Mouse (Mus musculus): Measurements from ENCODE around the gene Gm45062. TPM values are rescaled to one million over a fixed set of nuclear protein-coding genes. Genes with fewer than 3 reads are reported as not detected.

Gm45062 gene
- total and polyA plus RNA-seq, 3 experiments, result 2.2 to 3.6 TPM; not detected in 1

GRCm38 (mm10) chr6:8408332-8408731 lies 149.1 kb downstream of the Gm45062 start:
- no peak for DNase-seq (ENCODE audit: low read depth, low spot score)
- Histone ChIP-seq H3K4me3 (ENCODE audit: control insufficient read depth in 1 of 2, insufficient read depth in 1 of 2, low read depth in 2 of 2, low read length in 2 of 2) (no peak overlapping the region), H3K9ac (ENCODE audit: control insufficient read depth, low read depth, low read length, poor library complexity, severe bottlenecking) (no peak overlapping the region), H3K27ac (ENCODE audit: control insufficient read depth, low read depth, low read length) (no peak overlapping the region), H3K36me3 (ENCODE audit: control insufficient read depth in 1 of 2, insufficient read depth in 2 of 2, low read length in 2 of 2) (peaks cover 0 to 3% of the 10 kb centered on the region in 2 experiments; a peak in 2 of 4 replicates), H3K27me3 (ENCODE audit: control insufficient read depth in 1 of 2, insufficient read depth in 2 of 2, low read length in 2 of 2) (no peaks in the 10 kb centered on the region), H3K79me2 (ENCODE audit: control insufficient read depth, insufficient read depth, low read length, poor library complexity) (no peaks in the 10 kb centered on the region), H3K4me1 (ENCODE audit: control insufficient read depth in 1 of 2, insufficient read depth in 2 of 2, low read length in 2 of 2) (peaks cover 2 to 5% of the 10 kb centered on the region in 2 experiments; a peak in 1 of 4 replicates), H3K9me3 (replicated peaks; ENCODE audit: insufficient read depth, low read length) (no peaks in the 10 kb centered on the region)
- TF ChIP-seq E2F4 (IDR thresholded peaks at IDR 0.05; ENCODE audit: borderline replicate concordance, low read depth, low read length) (no peak), NRF1 (IDR thresholded peaks at IDR 0.05; ENCODE audit: insufficient read depth, low read depth, low read length, poor library complexity, severe bottlenecking) (no peak)

GRCm38 (mm10) chr6:8409865-8410264 lies 150.6 kb downstream of the Gm45062 start:
- Histone ChIP-seq H3K9me3 (replicated peaks; ENCODE audit: insufficient read depth, low read length) (no peaks in the 10 kb centered on the region), H3K4me1 (ENCODE audit: control insufficient read depth in 1 of 2, insufficient read depth in 2 of 2, low read length in 2 of 2) (peaks cover 2 to 5% of the 10 kb centered on the region in 2 experiments; a peak in 1 of 4 replicates), H3K9ac (ENCODE audit: control insufficient read depth, low read depth, low read length, poor library complexity, severe bottlenecking) (no peak overlapping the region), H3K36me3 (ENCODE audit: control insufficient read depth in 1 of 2, insufficient read depth in 2 of 2, low read length in 2 of 2) (peaks cover 0 to 3% of the 10 kb centered on the region in 2 experiments; a peak in 2 of 4 replicates), H3K79me2 (ENCODE audit: control insufficient read depth, insufficient read depth, low read length, poor library complexity) (no peaks in the 10 kb centered on the region), H3K4me3 (ENCODE audit: control insufficient read depth in 1 of 2, insufficient read depth in 1 of 2, low read depth in 2 of 2, low read length in 2 of 2) (no peak overlapping the region), H3K27me3 (ENCODE audit: control insufficient read depth in 1 of 2, insufficient read depth in 2 of 2, low read length in 2 of 2) (no peaks in the 10 kb centered on the region), H3K27ac (ENCODE audit: control insufficient read depth, low read depth, low read length) (no peak overlapping the region)
- TF ChIP-seq TAL1 (IDR thresholded peaks at IDR 0.05; ENCODE audit: low read length) (no peak), MAX (IDR thresholded peaks at IDR 0.05; ENCODE audit: low read length) (no peak), MAZ (IDR thresholded peaks at IDR 0.05; ENCODE audit: low read depth, low read length) (no peak), MYC (IDR thresholded peaks at IDR 0.05; ENCODE audit: low read depth, low read length) (no peak)
- no peak for DNase-seq (ENCODE audit: low read depth, low spot score)

GRCm38 (mm10) chr6:8412845-8413598 lies 153.8 kb downstream of the Gm45062 start:
- Histone ChIP-seq H3K9ac (ENCODE audit: control insufficient read depth, low read depth, low read length, poor library complexity, severe bottlenecking) (no peak overlapping the region), H3K9me3 (replicated peaks; ENCODE audit: insufficient read depth, low read length) (no peaks in the 10 kb centered on the region), H3K4me3 (ENCODE audit: control insufficient read depth in 1 of 2, insufficient read depth in 1 of 2, low read depth in 2 of 2, low read length in 2 of 2) (no peak overlapping the region), H3K79me2 (ENCODE audit: control insufficient read depth, insufficient read depth, low read length, poor library complexity) (no peaks in the 10 kb centered on the region), H3K36me3 (ENCODE audit: control insufficient read depth in 1 of 2, insufficient read depth in 2 of 2, low read length in 2 of 2) (peaks cover 0 to 3% of the 10 kb centered on the region in 2 experiments; a peak in 2 of 4 replicates), H3K27me3 (ENCODE audit: control insufficient read depth in 1 of 2, insufficient read depth in 2 of 2, low read length in 2 of 2) (no peaks in the 10 kb centered on the region), H3K27ac (ENCODE audit: control insufficient read depth, low read depth, low read length) (no peak overlapping the region), H3K4me1 (ENCODE audit: control insufficient read depth in 1 of 2, insufficient read depth in 2 of 2, low read length in 2 of 2) (peaks cover 2 to 5% of the 10 kb centered on the region in 2 experiments; a peak in 1 of 4 replicates)
- TF ChIP-seq MYC (IDR thresholded peaks at IDR 0.05; ENCODE audit: low read depth, low read length), result no peak
- no peak for TF ChIP-seq MAFK (IDR thresholded peaks at IDR 0.05; ENCODE audit: borderline replicate concordance, low read depth, low read length)
- TF ChIP-seq UBTF (IDR thresholded peaks at IDR 0.05; ENCODE audit: borderline replicate concordance, insufficient read depth, low read depth, low read length), result no peak
- no peak for TF ChIP-seq MAZ (IDR thresholded peaks at IDR 0.05; ENCODE audit: low read depth, low read length)
- TF ChIP-seq TAL1 (IDR thresholded peaks at IDR 0.05; ENCODE audit: low read length), result no peak
- TF ChIP-seq USF2 (IDR thresholded peaks at IDR 0.05; ENCODE audit: borderline replicate concordance in 1 of 2, insufficient read depth in 1 of 2, low read depth in 1 of 2, low read length in 2 of 2), result no peak
- no peak for TF ChIP-seq ZKSCAN1 (IDR thresholded peaks at IDR 0.05; ENCODE audit: low read depth, low read length)
- no peak for TF ChIP-seq CHD1 (IDR thresholded peaks at IDR 0.05; ENCODE audit: low read depth, low read length)
- no peak for TF ChIP-seq MYB (IDR thresholded peaks at IDR 0.05; ENCODE audit: low read depth, low read length)
- TF ChIP-seq CTCF (IDR thresholded peaks at IDR 0.05 in 2 of 3, conservative IDR thresholded peaks at IDR 0.05 in 1 of 3; ENCODE audit: control insufficient read depth in 1 of 3, insufficient read depth in 1 of 3, low read depth in 2 of 3, low read length in 3 of 3, poor library complexity in 1 of 3, severe bottlenecking in 1 of 3), result no peak
- no peak for TF ChIP-seq ZMIZ1 (IDR thresholded peaks at IDR 0.05; ENCODE audit: low read depth, low read length)
- no peak for TF ChIP-seq KAT2A (conservative IDR thresholded peaks at IDR 0.05; ENCODE audit: low read depth, low read length)
- TF ChIP-seq JUND (IDR thresholded peaks at IDR 0.05; ENCODE audit: low read depth, low read length), result no peak
- no peak for TF ChIP-seq RAD21 (IDR thresholded peaks at IDR 0.05; ENCODE audit: low read depth, low read length)
- no peak for TF ChIP-seq CHD2 (IDR thresholded peaks at IDR 0.05; ENCODE audit: low read length)
- no peak for TF ChIP-seq USF1 (IDR thresholded peaks at IDR 0.05; ENCODE audit: low read depth, low read length)
- no peak for DNase-seq (ENCODE audit: low read depth, low spot score)
